Mouse (Mus musculus) large intestine, adult 2 months (tissue): ENCODE data around the gene Gm6880. TPM values are rescaled to one million over a fixed set of nuclear protein-coding genes. Genes with fewer than 3 reads are reported as not detected.
"Not testable (repeated sequence)": the region's sequence is repeated elsewhere in the genome, so short reads cannot be mapped to it uniquely, and the experiment has no call there.

ENCODE experiments used
- DNase-seq: peaks from one replicate; pipeline ENCODE4 v3.0.0-alpha.2; 2012; ENCODE audit warnings: low read depth, low spot score
- WGBS: fragments of 180-500 bp; shearing (Covaris S2); methylation state at CpG from one replicate; pipeline ENCODE4 v1.1.7; 2018; 5-methylcytosine and 5-hydroxymethylcytosine counted together
- polyA plus RNA-seq: library from polyadenylated mRNA; depleted of rRNA; stranded (reverse); fragments of >200 nt; gene quantifications from 2 replicates; pipeline ENCODE4 v1.2.3, GENCODE M21; 2012; rRNA removed

Gm6880 gene
- not detected in 2 replicates for polyA plus RNA-seq

GRCm38 (mm10) chrX:74481349-74481885 is at the start of gene Gm6880:
Gene Gm6880 (minus strand): TSS chrX:74481399.
- 63% methylated on average over 13 of the region's 14 CpGs for WGBS
- DNase-seq: not testable (repeated sequence)

DNA sequence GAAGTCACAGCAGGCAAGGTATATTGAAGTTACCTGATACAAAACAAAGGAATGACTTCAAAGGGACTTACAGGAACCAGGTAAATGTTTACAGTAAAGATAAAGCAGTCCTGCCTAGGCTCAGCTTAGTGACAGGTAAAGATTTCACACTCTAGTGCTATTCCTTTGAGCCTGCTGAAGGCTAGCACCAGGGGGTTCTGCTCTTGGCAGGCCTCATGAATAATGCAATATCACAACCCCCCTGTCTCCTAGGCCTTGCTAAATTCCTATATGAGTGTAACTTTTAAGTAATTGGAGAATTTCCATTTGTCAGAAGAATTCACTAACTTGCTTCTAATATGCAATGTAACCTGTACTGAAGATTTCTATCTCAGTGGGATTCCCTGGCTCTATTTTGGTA is 36.3 kb upstream of the Gm6880 start:
- DNase-seq: not testable (repeated sequence)

- WGBS: 67% methylated on average over 1 of the region's 1 CpGs
- no peak for DNase-seq
These were observed 15.9 kb upstream of the Gm6880 start for GRCm38 (mm10) chrX:74497131-74497530.

- DNase-seq: no peak
- WGBS: 15% methylated on average over 4 of the region's 4 CpGs
These were observed 28.4 kb downstream of the Gm6880 start for GRCm38 (mm10) chrX:74452773-74453172.

- 74% methylated on average over 4 of the region's 4 CpGs for WGBS
- DNase-seq: no peak
These were observed 29.9 kb downstream of the Gm6880 start for GRCm38 (mm10) chrX:74451157-74451912.

Other genes with a start within 250 kb of the Gm6880 start
- 553 and 589 TPM in 2 replicates for gene Flna, start 231.6 kb downstream of the Gm6880 start, polyA plus RNA-seq
- gene Emd, start 226.7 kb downstream of the Gm6880 start, polyA plus RNA-seq: 44.3 and 48.8 TPM in 2 replicates
- 1,702 and 1,771 TPM in 2 replicates for gene Rpl10, start 210.6 kb downstream of the Gm6880 start, polyA plus RNA-seq
- 63.1 and 89.6 TPM in 2 replicates for gene Taz, start 199.5 kb downstream of the Gm6880 start, polyA plus RNA-seq
- gene Dnase1l1, start 199.1 kb downstream of the Gm6880 start, polyA plus RNA-seq: 20.5 and 25.7 TPM in 2 replicates
- 141 and 214 TPM in 2 replicates for gene Atp6ap1, start 184.3 kb downstream of the Gm6880 start, polyA plus RNA-seq
- gene Gdi1, start 176.4 kb downstream of the Gm6880 start, polyA plus RNA-seq: 138 and 150 TPM in 2 replicates
- 7.1 and 8.9 TPM in 2 replicates for gene Fam50a, start 168.4 kb downstream of the Gm6880 start, polyA plus RNA-seq
- 3.0 and 5.0 TPM in 2 replicates for gene Plxna3, start 152.3 kb downstream of the Gm6880 start, polyA plus RNA-seq
- gene Lage3, start 127.8 kb downstream of the Gm6880 start, polyA plus RNA-seq: 45.0 and 58.7 TPM in 2 replicates
- 45.9 and 52.2 TPM in 2 replicates for gene Ubl4a, start 108.2 kb downstream of the Gm6880 start, polyA plus RNA-seq
- gene Slc10a3, start 108.0 kb downstream of the Gm6880 start, polyA plus RNA-seq: 13.6 and 15.2 TPM in 2 replicates
- 25.0 and 28.0 TPM in 2 replicates for gene Fam3a, start 88.1 kb downstream of the Gm6880 start, polyA plus RNA-seq
- 7.0 and 12.6 TPM in 2 replicates for gene Ikbkg, start 88.1 kb downstream of the Gm6880 start, polyA plus RNA-seq
- 40.5 and 60.0 TPM in 2 replicates for gene G6pdx, start 52.2 kb downstream of the Gm6880 start, polyA plus RNA-seq
- gene Olfr1326-ps1, start 93.5 kb upstream of the Gm6880 start, polyA plus RNA-seq: not detected in 2 replicates
- gene Olfr1325, start 111.3 kb upstream of the Gm6880 start, polyA plus RNA-seq: not detected in 2 replicates
- gene Gm5640, start 164.2 kb upstream of the Gm6880 start, polyA plus RNA-seq: not detected in 2 replicates